Mouse (Mus musculus) CH12.LX (cell line): ENCODE measurements around the gene Ubash3b. TPM values are rescaled to one million over a fixed set of nuclear protein-coding genes. Genes with fewer than 3 reads are reported as not detected.

ENCODE experiments used
- DNase-seq: peaks from one replicate; pipeline ENCODE4 v3.0.0-alpha.2; 2013; ENCODE audit errors: extremely low read depth
- H3K27ac ChIP-seq: 2 replicates; pipeline ENCODE4 v1.5.1; 2012; ENCODE audit warnings: low read depth, mild to moderate bottlenecking, control low read depth, moderate library complexity; ENCODE audit not compliant: insufficient read depth
- H3K27me3 ChIP-seq: replicated peaks from 2 replicates; pipeline ENCODE3; 2012; ENCODE audit warnings: inconsistent platforms
- H3K36me3 ChIP-seq, 2 experiments: replicated peaks in 1 of 2; 2 replicates each; pipeline versions ENCODE3 to v1.6.1; 2012; ENCODE audit warnings: inconsistent platforms in 1 of 2, low read length in 1 of 2, mild to moderate bottlenecking in 1 of 2, mixed read lengths in 1 of 2, moderate library complexity in 1 of 2; ENCODE audit not compliant: control insufficient read depth in 1 of 2, insufficient read depth in 1 of 2
- H3K4me1 ChIP-seq, 2 experiments: 2 replicates each; pipeline ENCODE4 v1.6.1; 2012; ENCODE audit warnings: inconsistent platforms in 1 of 2, moderate library complexity in 1 of 2; ENCODE audit not compliant: insufficient read depth in 2 of 2, control insufficient read depth in 1 of 2
- H3K4me2 ChIP-seq: 2 replicates; pipeline ENCODE4 v1.6.1; 2012; ENCODE audit warnings: low read depth, mild to moderate bottlenecking, control low read depth; ENCODE audit not compliant: poor library complexity, insufficient read depth, severe bottlenecking
- H3K4me3 ChIP-seq, 3 experiments: fragments of 150-350 bp in 1 of 3; sonication (generic) in 1 of 3; replicated peaks in 1 of 3; 2 replicates each; pipeline versions ENCODE3 to v1.5.1; 2011 to 2012; ENCODE audit warnings: low read depth in 2 of 3, low read length in 2 of 3, mild to moderate bottlenecking in 2 of 3, moderate library complexity in 2 of 3, control low read depth in 1 of 3, improper control_type of control experiment in 1 of 3, inconsistent platforms in 1 of 3, mixed read lengths in 1 of 3; ENCODE audit not compliant: poor library complexity in 1 of 3
- H3K79me2 ChIP-seq: replicated peaks from 2 replicates; pipeline ENCODE4 v1.6.1; 2012; ENCODE audit warnings: mild to moderate bottlenecking, moderate library complexity; ENCODE audit not compliant: control insufficient read depth, poor library complexity, insufficient read depth, severe bottlenecking; ENCODE audit errors: extremely low read depth
- H3K9ac ChIP-seq: 2 replicates; pipeline ENCODE4 v1.6.1; 2012; ENCODE audit warnings: low read depth, mild to moderate bottlenecking, control low read depth, moderate library complexity; ENCODE audit not compliant: insufficient read depth
- H3K9me3 ChIP-seq: replicated peaks from 2 replicates; pipeline ENCODE3; 2012; ENCODE audit warnings: low read length, inconsistent platforms, mixed read lengths
- BHLHE40 ChIP-seq: IDR thresholded peaks from 2 replicates; pipeline ENCODE4 v1.6.1; 2011; ENCODE audit warnings: mild to moderate bottlenecking, low read depth, low read length, improper control_type of control experiment
- CHD2 ChIP-seq: IDR thresholded peaks from 2 replicates; pipeline ENCODE4 v1.6.1; 2011; ENCODE audit warnings: low read length, improper control_type of control experiment
- CTCF ChIP-seq, 2 experiments: IDR thresholded peaks in 1 of 2; conservative IDR thresholded peaks in 1 of 2; 2 replicates each; pipeline ENCODE4 v1.5.1; 2011 to 2012; ENCODE audit warnings: low read depth in 2 of 2, low read length in 2 of 2, improper control_type of control experiment in 1 of 2, inconsistent platforms in 1 of 2, mild to moderate bottlenecking in 1 of 2, moderate library complexity in 1 of 2
- E2F4 ChIP-seq: IDR thresholded peaks from 2 replicates; pipeline ENCODE4 v1.6.1; 2011; ENCODE audit warnings: low read depth, low read length, improper control_type of control experiment; ENCODE audit not compliant: insufficient replicate concordance
- ELF1 ChIP-seq: IDR thresholded peaks from 2 replicates; pipeline ENCODE4 v1.6.1; 2014; ENCODE audit warnings: low read depth, mild to moderate bottlenecking, inconsistent platforms, low read length, improper control_type of control experiment
- GABPA ChIP-seq: IDR thresholded peaks from 2 replicates; pipeline ENCODE4 v1.6.1; 2012; ENCODE audit warnings: low read depth, low read length, improper control_type of control experiment, inconsistent platforms; ENCODE audit not compliant: insufficient replicate concordance
- HCFC1 ChIP-seq: IDR thresholded peaks from 2 replicates; pipeline ENCODE4 v1.6.1; 2012; ENCODE audit warnings: low read depth, mild to moderate bottlenecking, inconsistent platforms, low read length, improper control_type of control experiment
- JUND ChIP-seq: conservative IDR thresholded peaks from 2 replicates; pipeline ENCODE4 v1.6.1; 2011; ENCODE audit warnings: low read depth, low read length, improper control_type of control experiment
- KAT2A ChIP-seq: IDR thresholded peaks from 2 replicates; pipeline ENCODE4 v1.6.1; 2012; ENCODE audit warnings: low read length, improper control_type of control experiment, inconsistent platforms; ENCODE audit not compliant: insufficient replicate concordance
- MAFK ChIP-seq: IDR thresholded peaks from 2 replicates; pipeline ENCODE4 v1.6.1; 2011; ENCODE audit warnings: low read length, improper control_type of control experiment; ENCODE audit not compliant: insufficient replicate concordance
- MAX ChIP-seq: IDR thresholded peaks from 2 replicates; pipeline ENCODE4 v1.6.1; 2011; ENCODE audit warnings: low read length, improper control_type of control experiment
- MAZ ChIP-seq: IDR thresholded peaks from 2 replicates; pipeline ENCODE4 v1.6.1; 2012; ENCODE audit warnings: low read depth, mild to moderate bottlenecking, inconsistent platforms, low read length, improper control_type of control experiment, moderate library complexity
- MXI1 ChIP-seq: IDR thresholded peaks from 2 replicates; pipeline ENCODE4 v1.6.1; 2011; ENCODE audit warnings: mild to moderate bottlenecking, low read depth, low read length, improper control_type of control experiment
- MYC ChIP-seq: IDR thresholded peaks from 2 replicates; pipeline ENCODE4 v1.6.1; 2011; ENCODE audit warnings: low read depth, mild to moderate bottlenecking, improper control_type of control experiment, low read length
- NELFE ChIP-seq: IDR thresholded peaks from 2 replicates; pipeline ENCODE4 v1.6.1; 2011; ENCODE audit warnings: low read depth, low read length, improper control_type of control experiment
- NRF1 ChIP-seq: IDR thresholded peaks from 2 replicates; pipeline ENCODE4 v1.6.1; 2014; ENCODE audit warnings: low read depth, mild to moderate bottlenecking, inconsistent platforms, low read length, improper control_type of control experiment, moderate library complexity
- PAX5 ChIP-seq: IDR thresholded peaks from 2 replicates; pipeline ENCODE4 v1.6.1; 2012; ENCODE audit warnings: low read length, inconsistent platforms, mixed read lengths
- POLR2A ChIP-seq: IDR thresholded peaks from 2 replicates; pipeline ENCODE4 v1.6.1; 2011; ENCODE audit warnings: low read depth, mild to moderate bottlenecking, improper control_type of control experiment, low read length
- POLR2AphosphoS2 ChIP-seq: IDR thresholded peaks from 2 replicates; pipeline ENCODE4 v1.6.1; 2011; ENCODE audit warnings: low read depth, low read length, improper control_type of control experiment
- RAD21 ChIP-seq: IDR thresholded peaks from 2 replicates; pipeline ENCODE4 v1.6.1; 2011; ENCODE audit warnings: low read depth, mild to moderate bottlenecking, low read length, improper control_type of control experiment, moderate library complexity
- RCOR1 ChIP-seq: conservative IDR thresholded peaks from 2 replicates; pipeline ENCODE4 v1.6.1; 2012; ENCODE audit warnings: low read depth, mild to moderate bottlenecking, inconsistent platforms, low read length, improper control_type of control experiment
- SMC3 ChIP-seq: IDR thresholded peaks from 2 replicates; pipeline ENCODE4 v1.6.1; 2011; ENCODE audit warnings: low read depth, low read length, improper control_type of control experiment
- TBP ChIP-seq: conservative IDR thresholded peaks from 2 replicates; pipeline ENCODE4 v1.6.1; 2011; ENCODE audit warnings: low read depth, low read length, improper control_type of control experiment
- TCF12 ChIP-seq: IDR thresholded peaks from 2 replicates; pipeline ENCODE4 v1.6.1; 2014; ENCODE audit warnings: low read depth, mild to moderate bottlenecking, inconsistent platforms, low read length, improper control_type of control experiment
- UBTF ChIP-seq: IDR thresholded peaks from 2 replicates; pipeline ENCODE4 v1.6.1; 2012; ENCODE audit warnings: low read depth, mild to moderate bottlenecking, inconsistent platforms, low read length, improper control_type of control experiment, moderate library complexity
- dilution Hi-C: fragments of 300-500 bp; cut with MboI; formaldehyde crosslinking; loops from 2 replicates; pipeline ENCODE4 v1.14.3; 2020; ENCODE audit warnings: low sequenced_read_pairs; ENCODE audit not compliant: extremely low pct_unique_long_range_greater_than_20kb, extremely low pct_ligation_motif_present
- in situ Hi-C: fragments of 300-500 bp; cut with MboI; formaldehyde crosslinking; loops from 3 replicates; pipeline ENCODE4 v1.14.3; 2019; ENCODE audit warnings: low sequenced_read_pairs, low pct_ligation_motif_present, low pct_unique_long_range_greater_than_20kb, mixed read lengths
- polyA plus RNA-seq: library from polyadenylated mRNA; unstranded; fragments of >175 nt; gene quantifications from 2 replicates; pipeline ENCODE4 v1.2.1, GENCODE M21; 2012; ENCODE audit warnings: low read depth; ENCODE audit not compliant: insufficient read length
- total RNA-seq, 2 experiments: library from RNA; depleted of rRNA; stranded (reverse); fragments of 300-350 nt in 1 of 2; fragments of >200 nt in 1 of 2; gene quantifications; 2 replicates each; pipeline ENCODE4 v1.2.3; 2012 to 2014

Gene Ubash3b
- total and polyA plus RNA-seq, 3 experiments = 2.8 to 4.6 (median 4.2) TPM

GRCm38 (mm10) chr9:41207130-41208104 is 45.9 kb upstream of the Ubash3b start (continued):
- no peak for TF ChIP-seq E2F4
- peak; percentile 62 for TF ChIP-seq POLR2A
- TF ChIP-seq MAFK = no peak
- TF ChIP-seq RAD21 = peak; percentile 79
- TF ChIP-seq KAT2A = 0 out of 2 replicates have a peak, but pooled peaks have one; percentile 57
- TF ChIP-seq MAZ = no peak
- TF ChIP-seq NELFE = peak; percentile 75
- peak; percentile 72 for TF ChIP-seq MXI1
- TF ChIP-seq JUND = peak; percentile 88
- TF ChIP-seq NRF1 = peak; percentile 96

GRCm38 (mm10) chr9:41206717-41207116 is 45.2 kb upstream of the Ubash3b start:
- dilution Hi-C loops = no loop called here
- Histone ChIP-seq H3K4me1 (peaks cover 3 to 20% of the 10 kb centered on the region in 2 experiments; a peak in 3 of 4 replicates), H3K4me3 (no peak overlapping the region), H3K79me2 (no peaks in the 10 kb centered on the region), H3K4me2 (peak overlapping the region; percentile 38; the same call in 1 of the 2 replicates), H3K9me3 (no peaks in the 10 kb centered on the region), H3K9ac (no peak overlapping the region), H3K36me3 (no peaks in the 10 kb centered on the region), H3K27me3 (no peaks in the 10 kb centered on the region), H3K27ac (no peak overlapping the region)
- no peak for DNase-seq
- TF ChIP-seq RCOR1 = no peak
- no peak for TF ChIP-seq MYC
- no peak for TF ChIP-seq CTCF (conservative IDR thresholded peaks at IDR 0.05 in 1 of 2, IDR thresholded peaks at IDR 0.05 in 1 of 2; ENCODE audit: low read depth in 2 of 2, low read length in 2 of 2)
- TF ChIP-seq SMC3 = no peak
- TF ChIP-seq KAT2A = no peak
- no peak for TF ChIP-seq MAX
- TF ChIP-seq ELF1 = no peak
- TF ChIP-seq RAD21 = no peak
- TF ChIP-seq UBTF = no peak
- no peak for TF ChIP-seq TBP
- TF ChIP-seq HCFC1 = no peak
- TF ChIP-seq POLR2AphosphoS2 = no peak
- TF ChIP-seq BHLHE40 = no peak
- no peak for TF ChIP-seq GABPA
- no peak for TF ChIP-seq CHD2
- TF ChIP-seq PAX5 = no peak
- no peak for TF ChIP-seq MXI1
- no peak for TF ChIP-seq JUND
- no peak for TF ChIP-seq TCF12
- in situ Hi-C loops = no loop called here
